Mouse (Mus musculus): ENCODE results near the gene Pnn. TPM values are rescaled to one million over a fixed set of nuclear protein-coding genes. Genes with fewer than 3 reads are reported as not detected.

The Pnn gene
- 96.1 and 105 TPM in 2 replicates for polyA plus RNA-seq (2015; fragmentation: Nextera tagmentation; extraction: Ambion mirVana)

DNA sequence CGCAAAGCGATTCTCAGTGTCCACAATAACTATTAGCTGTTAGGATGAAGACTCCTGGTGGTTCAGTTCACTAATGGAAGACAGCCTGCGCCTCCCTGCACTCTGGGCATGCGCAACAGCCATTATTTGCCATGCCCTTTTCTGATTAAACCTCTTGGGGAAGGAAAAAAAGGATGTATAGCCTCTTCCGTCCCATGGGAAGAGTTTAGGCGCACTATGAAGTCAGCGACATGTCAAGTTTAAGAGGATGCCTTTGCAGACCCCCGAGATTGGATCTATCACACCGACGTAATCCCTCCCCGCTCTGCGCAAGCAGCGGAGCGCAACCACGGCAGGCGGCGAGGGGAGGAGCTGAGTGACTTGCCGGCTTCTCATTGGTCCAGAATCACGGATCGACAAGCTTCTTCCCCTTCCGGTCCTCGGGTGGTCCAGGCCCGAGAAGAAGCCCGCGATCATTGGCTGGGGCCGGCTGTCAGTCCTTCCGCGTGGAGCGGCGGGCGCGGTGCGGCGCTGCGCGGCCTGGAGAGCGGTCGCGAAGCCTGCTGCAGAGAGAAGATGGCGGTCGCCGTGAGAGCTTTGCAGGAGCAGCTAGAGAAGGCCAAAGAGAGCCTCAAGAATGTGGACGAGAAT lies at the start of gene Pnn:
Gene Pnn (plus strand): TSS at position 437 of the 630 bp plus-strand sequence.
- WGBS: under 1% methylated on average over 43 of the region's 43 CpGs
- Histone ChIP-seq H3K4me3 (peak within 1 kb of the TSS; percentile 90), H3K27me3 (no peaks in the 10 kb centered on the region), H3K36me3 (peaks cover 35% of the 10 kb centered on the region), H3K9me3 (no peaks in the 10 kb centered on the region), H3K4me1 (peaks cover 12% of the 10 kb centered on the region), H3K4me2 (peak within 1 kb of the TSS; percentile 60), H3K27ac (peak within 1 kb of the TSS; percentile 94), H3K9ac (peak within 1 kb of the TSS; percentile 97)
- peak; percentile 100 for ATAC-seq (ENCODE audit: borderline replicate concordance, extremely low read depth, low FRiP score, low TSS enrichment)

DNA sequence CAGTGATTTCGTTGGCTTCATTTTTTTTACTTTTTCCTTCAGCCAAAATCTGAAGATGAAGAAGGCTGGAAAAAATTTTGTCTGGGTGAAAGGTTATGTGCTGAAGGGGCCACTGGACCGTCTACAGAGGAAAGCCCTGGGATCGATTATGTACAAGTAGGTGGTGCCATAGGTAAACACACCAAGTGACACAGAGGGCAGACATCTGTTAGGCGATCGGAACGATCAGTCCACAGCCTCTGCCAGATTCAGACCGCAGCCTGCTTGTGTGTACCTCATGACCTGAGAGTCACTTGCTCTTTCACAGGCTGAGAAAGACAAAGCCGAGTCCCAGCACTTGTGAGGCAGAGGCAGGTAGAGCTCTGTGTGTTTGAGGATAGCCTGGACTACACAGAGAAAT lies 48.7 kb upstream of the Pnn start:
- Histone ChIP-seq H3K4me1 (no peaks in the 10 kb centered on the region), H3K27ac (no peak overlapping the region), H3K36me3 (peaks cover 41% of the 10 kb centered on the region), H3K9me3 (no peaks in the 10 kb centered on the region), H3K9ac (no peak overlapping the region), H3K27me3 (no peaks in the 10 kb centered on the region), H3K4me2 (no peak overlapping the region), H3K4me3 (no peak overlapping the region)
- WGBS: 67% methylated on average over 8 of the region's 8 CpGs
- no peak for ATAC-seq (ENCODE audit: borderline replicate concordance, extremely low read depth, low FRiP score, low TSS enrichment)

DNA sequence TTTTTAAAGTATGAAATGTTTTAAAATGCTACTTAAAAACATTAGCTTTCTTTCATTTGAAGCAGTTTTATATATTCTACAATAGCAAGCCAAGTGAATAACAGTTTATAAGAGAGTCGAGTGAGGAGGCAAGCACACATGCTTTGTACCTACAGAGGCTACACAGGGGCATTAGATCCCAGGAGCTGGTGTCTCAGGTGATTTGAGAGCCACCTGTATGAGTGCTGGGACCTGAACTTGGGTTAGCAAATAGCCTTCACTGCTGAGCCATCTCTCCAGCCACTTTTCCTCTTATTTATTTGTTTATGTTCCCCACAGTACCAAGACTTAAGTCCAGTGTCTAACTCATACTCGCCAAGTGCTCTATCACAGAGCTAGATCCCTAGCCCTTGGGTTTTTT lies 46.8 kb upstream of the Pnn start:
- Histone ChIP-seq H3K4me1 (no peaks in the 10 kb centered on the region), H3K4me2 (no peak overlapping the region), H3K27ac (no peak overlapping the region), H3K9ac (no peak overlapping the region), H3K4me3 (no peak overlapping the region), H3K36me3 (peaks cover 52% of the 10 kb centered on the region), H3K27me3 (no peaks in the 10 kb centered on the region), H3K9me3 (no peaks in the 10 kb centered on the region)
- ATAC-seq (ENCODE audit: borderline replicate concordance, extremely low read depth, low FRiP score, low TSS enrichment): no peak
- 83% methylated on average over 2 of the region's 2 CpGs for WGBS

DNA sequence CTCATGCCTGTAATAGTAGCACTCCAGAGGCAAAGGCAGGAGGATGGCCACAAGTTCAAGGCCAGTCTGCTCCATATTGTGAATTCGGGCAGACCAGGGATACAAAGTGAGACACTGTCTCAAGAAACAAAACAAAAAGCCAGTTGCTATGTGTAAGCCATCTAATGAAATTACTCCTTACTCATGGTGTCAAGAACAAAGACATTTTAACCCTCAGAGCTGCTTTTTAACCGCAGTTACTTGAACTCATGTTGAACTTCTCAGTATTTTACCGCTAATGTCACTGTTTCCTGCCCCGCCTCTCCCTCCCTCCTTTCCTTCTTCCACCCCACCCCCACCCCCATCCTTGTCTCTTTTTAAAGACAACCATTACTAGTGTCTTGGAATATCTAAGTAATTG lies 45.4 kb upstream of the Pnn start:
- H3K27me3 ChIP-seq: no peaks in the 10 kb centered on the region
- no peak overlapping the region for H3K4me2 ChIP-seq
- H3K9ac ChIP-seq: no peak overlapping the region
- H3K27ac ChIP-seq: no peak overlapping the region
- H3K9me3 ChIP-seq: no peaks in the 10 kb centered on the region
- 87% methylated on average over 4 of the region's 4 CpGs for WGBS
- peaks cover 57% of the 10 kb centered on the region for H3K36me3 ChIP-seq
- ATAC-seq (ENCODE audit: borderline replicate concordance, extremely low read depth, low FRiP score, low TSS enrichment): no peak
- no peaks in the 10 kb centered on the region for H3K4me1 ChIP-seq
- no peak overlapping the region for H3K4me3 ChIP-seq

DNA sequence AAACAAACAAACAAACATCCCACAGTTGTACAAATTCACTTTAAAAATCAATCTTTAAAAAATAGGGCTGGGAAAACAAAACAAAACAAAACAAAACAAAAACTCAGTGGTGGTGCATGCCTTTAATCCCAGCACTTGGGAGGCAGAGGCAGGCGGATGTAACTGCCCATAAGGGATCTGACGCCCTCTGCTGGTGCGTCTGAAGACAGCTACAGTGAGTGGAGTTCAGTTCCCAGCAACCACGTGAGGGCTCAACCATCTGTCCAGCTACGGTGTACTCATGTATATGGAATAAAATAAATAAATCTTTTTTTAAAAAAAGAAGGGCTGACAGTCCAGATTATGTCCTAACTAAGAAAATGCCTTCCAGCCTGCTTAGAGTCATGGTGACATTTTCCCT lies 34.6 kb upstream of the Pnn start:
- H3K4me1 ChIP-seq: no peaks in the 10 kb centered on the region
- H3K9ac ChIP-seq: no peak overlapping the region
- no peak overlapping the region for H3K4me2 ChIP-seq
- WGBS: 55% methylated on average over 5 of the region's 5 CpGs
- H3K27ac ChIP-seq: no peak overlapping the region
- no peaks in the 10 kb centered on the region for H3K27me3 ChIP-seq
- ATAC-seq (ENCODE audit: borderline replicate concordance, extremely low read depth, low FRiP score, low TSS enrichment): no peak
- peaks cover 4% of the 10 kb centered on the region for H3K36me3 ChIP-seq
- no peaks in the 10 kb centered on the region for H3K9me3 ChIP-seq
- no peak overlapping the region for H3K4me3 ChIP-seq

DNA sequence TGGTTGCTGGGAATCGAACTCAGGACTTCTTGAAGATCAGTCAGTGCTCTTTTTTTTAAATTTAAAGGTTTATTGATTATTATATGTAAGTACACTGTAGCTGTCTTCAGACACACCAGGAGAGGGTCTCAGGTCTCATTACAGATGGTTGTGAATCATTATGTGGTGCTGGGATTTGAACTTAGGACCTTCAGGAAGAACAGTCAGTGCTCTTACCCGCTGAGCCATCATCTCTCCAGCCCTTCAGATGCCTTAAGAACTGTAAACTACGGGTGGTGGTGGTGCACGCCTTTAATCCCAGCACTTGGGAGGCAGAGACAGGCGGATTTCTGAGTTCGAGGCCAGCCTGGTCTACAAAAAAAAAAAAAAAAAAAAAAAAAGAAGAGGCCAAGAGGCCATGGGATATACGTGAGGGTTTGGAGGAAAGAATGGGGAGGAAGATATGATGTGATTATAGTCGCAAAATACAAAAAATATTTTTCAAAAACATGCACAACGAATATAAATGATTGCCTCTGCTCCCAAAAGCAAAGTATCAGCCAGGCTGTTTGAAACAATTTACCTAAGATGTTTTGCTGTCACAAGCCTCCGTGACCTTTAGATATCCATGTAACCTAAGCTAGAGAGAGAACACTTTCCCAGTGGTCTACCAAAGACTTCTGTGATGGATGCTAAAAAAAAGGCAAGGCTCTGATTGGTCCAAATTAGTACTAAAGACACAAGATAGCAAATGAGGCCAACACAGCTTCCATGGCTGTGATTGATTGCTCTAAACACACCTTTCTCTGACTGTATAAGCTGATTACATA lies 27.3 kb upstream of the Pnn start:
- WGBS: 64% methylated on average over 10 of the region's 10 CpGs
- H3K9ac ChIP-seq: no peak overlapping the region
- H3K27me3 ChIP-seq: no peaks in the 10 kb centered on the region
- no peak overlapping the region for H3K4me3 ChIP-seq
- no peaks in the 10 kb centered on the region for H3K9me3 ChIP-seq
- peaks cover 19% of the 10 kb centered on the region for H3K36me3 ChIP-seq
- H3K27ac ChIP-seq: peak overlapping the region; percentile 83; the same call in 1 of the 2 replicates
- ATAC-seq (ENCODE audit: borderline replicate concordance, extremely low read depth, low FRiP score, low TSS enrichment): peak; percentile 43; the same call in 1 of the 2 replicates
- H3K4me1 ChIP-seq: peaks cover 20% of the 10 kb centered on the region
- H3K4me2 ChIP-seq: peak overlapping the region; percentile 20

DNA sequence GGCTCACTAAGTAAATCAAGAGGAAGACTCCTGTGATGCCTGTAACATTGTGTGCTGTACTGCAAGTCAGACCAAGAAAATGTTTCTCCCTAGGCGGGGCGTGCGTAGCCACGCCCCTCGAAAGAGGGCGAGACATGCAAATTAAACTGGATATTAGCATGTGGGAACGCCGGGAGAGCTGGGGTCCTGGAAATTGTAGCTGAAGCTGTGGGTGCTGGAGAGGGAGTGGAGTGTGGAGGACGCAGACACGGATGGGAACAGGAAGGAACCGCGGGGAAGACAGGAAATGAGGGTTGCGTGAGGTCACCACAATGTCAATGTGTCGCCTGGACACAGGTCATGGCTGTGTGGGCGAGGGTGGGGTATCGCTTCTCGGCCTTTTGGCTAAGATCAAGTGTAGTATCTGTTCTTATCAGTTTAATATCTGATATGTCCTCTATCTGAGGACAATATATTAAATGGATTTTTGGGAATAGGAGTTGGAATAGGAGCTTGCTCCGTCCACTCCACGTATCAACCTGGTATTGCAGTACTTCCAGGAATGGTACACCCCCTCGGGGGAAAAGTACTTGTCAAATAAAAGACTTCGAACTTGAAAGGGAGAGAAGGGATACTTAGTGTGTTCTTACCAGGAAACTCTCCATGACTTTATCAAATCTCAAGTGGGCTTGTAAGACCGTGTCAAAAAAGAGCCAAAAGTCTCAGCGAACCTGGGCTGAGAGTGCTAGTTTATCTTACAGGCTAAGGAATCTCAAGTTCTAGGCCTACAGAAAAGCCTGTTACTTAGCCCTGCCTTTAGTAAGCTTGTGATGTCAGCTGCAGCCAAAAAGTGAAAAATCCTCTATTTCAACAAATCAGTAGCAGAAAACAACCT lies 26.5 kb upstream of the Pnn start:
- no peaks in the 10 kb centered on the region for H3K27me3 ChIP-seq
- H3K9me3 ChIP-seq: no peaks in the 10 kb centered on the region
- H3K27ac ChIP-seq: peak overlapping the region; percentile 83
- 7% methylated on average over 23 of the region's 23 CpGs for WGBS
- no peak overlapping the region for H3K9ac ChIP-seq
- peaks cover 28% of the 10 kb centered on the region for H3K36me3 ChIP-seq
- no peak overlapping the region for H3K4me3 ChIP-seq
- H3K4me1 ChIP-seq: peaks cover 20% of the 10 kb centered on the region
- H3K4me2 ChIP-seq: peak overlapping the region; percentile 20
- ATAC-seq (ENCODE audit: borderline replicate concordance, extremely low read depth, low FRiP score, low TSS enrichment): peak; percentile 90

DNA sequence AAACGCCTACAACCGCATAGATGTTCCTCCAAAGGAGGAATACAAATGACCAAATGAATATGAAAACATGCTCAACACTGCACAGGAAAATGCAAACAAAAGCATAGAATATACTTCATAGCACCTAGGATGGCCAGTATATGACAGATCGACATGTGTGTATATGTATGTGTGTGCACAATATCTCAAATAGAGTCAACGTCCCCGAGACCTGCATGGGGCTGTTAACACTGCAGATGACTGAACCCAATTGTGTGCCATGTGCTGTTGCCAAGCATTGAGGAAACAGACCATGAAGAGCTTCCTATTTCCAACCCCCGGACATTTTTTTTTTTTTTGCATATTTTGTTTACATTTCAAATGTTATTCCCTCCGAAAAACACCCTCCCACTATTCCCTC lies 25.8 kb upstream of the Pnn start:
- Histone ChIP-seq H3K4me3 (no peak overlapping the region), H3K4me1 (peaks cover 20% of the 10 kb centered on the region), H3K27ac (peak overlapping the region; percentile 83; the same call in 1 of the 2 replicates), H3K36me3 (peaks cover 33% of the 10 kb centered on the region), H3K27me3 (no peaks in the 10 kb centered on the region), H3K9me3 (no peaks in the 10 kb centered on the region), H3K9ac (no peak overlapping the region), H3K4me2 (no peak overlapping the region)
- ATAC-seq (ENCODE audit: borderline replicate concordance, extremely low read depth, low FRiP score, low TSS enrichment): peak; percentile 29; the same call in 1 of the 2 replicates
- 14% methylated on average over 7 of the region's 7 CpGs for WGBS

DNA sequence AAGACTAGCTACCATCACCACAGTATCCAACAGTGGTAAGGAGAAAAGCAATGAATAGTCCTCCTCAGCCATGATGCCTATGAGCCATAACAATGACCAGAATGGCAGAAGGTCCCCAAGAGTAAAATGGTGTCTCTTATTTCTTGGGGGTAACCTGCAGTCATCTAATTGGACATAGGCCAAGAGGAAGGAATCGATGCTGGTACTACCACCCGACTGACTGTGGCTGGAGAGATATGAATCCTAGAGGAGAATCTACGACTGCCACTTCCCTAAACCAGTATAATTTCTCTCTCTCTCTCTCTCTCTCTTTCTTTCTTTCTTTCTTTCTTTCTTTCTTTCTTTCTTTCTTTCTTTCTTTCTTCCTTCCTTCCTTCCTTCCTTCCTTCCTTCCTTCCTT lies 14.2 kb upstream of the Pnn start:
- no peak overlapping the region for H3K9ac ChIP-seq
- H3K9me3 ChIP-seq: no peaks in the 10 kb centered on the region
- no peaks in the 10 kb centered on the region for H3K4me1 ChIP-seq
- H3K4me3 ChIP-seq: no peak overlapping the region
- peaks cover 26% of the 10 kb centered on the region for H3K36me3 ChIP-seq
- no peak overlapping the region for H3K4me2 ChIP-seq
- no peak for ATAC-seq (ENCODE audit: borderline replicate concordance, extremely low read depth, low FRiP score, low TSS enrichment)
- H3K27me3 ChIP-seq: no peaks in the 10 kb centered on the region
- 89% methylated on average over 3 of the region's 3 CpGs for WGBS
- no peak overlapping the region for H3K27ac ChIP-seq

DNA sequence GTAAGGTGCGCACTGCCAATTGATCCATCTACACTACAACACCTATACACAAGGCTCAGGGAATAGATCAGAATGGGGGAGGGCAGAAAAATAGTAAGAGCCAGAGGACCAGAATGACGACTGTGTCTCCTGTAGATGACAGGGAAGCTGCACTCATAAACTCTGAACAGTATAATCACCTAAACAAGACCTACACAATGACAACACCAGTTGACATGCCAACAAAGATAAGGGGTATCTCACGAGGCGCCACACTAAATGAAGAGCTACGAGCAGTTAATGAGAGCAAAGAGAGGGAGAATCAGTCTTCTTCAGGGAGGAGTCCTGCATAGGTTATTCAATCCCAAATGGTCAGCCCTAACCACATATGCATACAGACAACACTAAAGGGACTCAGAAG lies 13.5 kb upstream of the Pnn start:
- no peaks in the 10 kb centered on the region for H3K9me3 ChIP-seq
- no peaks in the 10 kb centered on the region for H3K4me1 ChIP-seq
- H3K36me3 ChIP-seq: peaks cover 22% of the 10 kb centered on the region
- no peak overlapping the region for H3K27ac ChIP-seq
- ATAC-seq (ENCODE audit: borderline replicate concordance, extremely low read depth, low FRiP score, low TSS enrichment): no peak
- no peak overlapping the region for H3K9ac ChIP-seq
- no peaks in the 10 kb centered on the region for H3K27me3 ChIP-seq
- WGBS: 84% methylated on average over 5 of the region's 5 CpGs
- no peak overlapping the region for H3K4me2 ChIP-seq
- H3K4me3 ChIP-seq: no peak overlapping the region

DNA sequence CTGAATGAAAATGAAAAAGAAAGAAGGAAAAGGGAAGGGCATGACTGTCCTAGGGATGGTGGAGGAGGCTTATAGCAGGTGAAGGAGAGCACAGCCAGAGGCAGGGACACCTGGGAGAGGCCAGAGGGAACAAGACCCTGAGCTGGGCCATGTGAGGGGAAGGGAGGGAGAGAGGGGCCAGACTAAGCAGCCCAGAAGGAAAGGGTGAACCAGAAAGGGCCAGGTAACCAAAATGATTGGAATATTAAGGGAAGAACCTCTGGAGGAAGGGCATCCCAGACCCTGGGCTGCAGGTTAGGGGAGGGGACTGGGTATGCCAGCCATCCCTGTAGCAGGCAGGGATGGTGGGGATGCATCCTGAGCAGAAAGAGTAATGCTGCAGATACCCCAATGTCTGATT lies 12.7 kb upstream of the Pnn start:
- no peak overlapping the region for H3K4me2 ChIP-seq
- H3K9me3 ChIP-seq: no peaks in the 10 kb centered on the region
- H3K4me1 ChIP-seq: 0 out of 2 replicates have a peak, but pooled peaks cover under 1% of the 10 kb centered on the region
- no peak for ATAC-seq (ENCODE audit: borderline replicate concordance, extremely low read depth, low FRiP score, low TSS enrichment)
- no peak overlapping the region for H3K27ac ChIP-seq
- H3K4me3 ChIP-seq: no peak overlapping the region
- no peaks in the 10 kb centered on the region for H3K27me3 ChIP-seq
- H3K9ac ChIP-seq: no peak overlapping the region
- peaks cover 23% of the 10 kb centered on the region for H3K36me3 ChIP-seq
